Mouse (Mus musculus) lung, adult 18-20 months (tissue): ENCODE results near the gene Nhsl1.
"Not testable (repeated sequence)": the region's sequence is repeated elsewhere in the genome, so short reads cannot be mapped to it uniquely, and the experiment has no call there.

Source experiments
- DNase-seq, 2 experiments: peaks; one replicate each; pipeline ENCODE4 v3.0.0; 2022; ENCODE audit warnings: mixed read lengths in 2 of 2

The Nhsl1 gene

DNA sequence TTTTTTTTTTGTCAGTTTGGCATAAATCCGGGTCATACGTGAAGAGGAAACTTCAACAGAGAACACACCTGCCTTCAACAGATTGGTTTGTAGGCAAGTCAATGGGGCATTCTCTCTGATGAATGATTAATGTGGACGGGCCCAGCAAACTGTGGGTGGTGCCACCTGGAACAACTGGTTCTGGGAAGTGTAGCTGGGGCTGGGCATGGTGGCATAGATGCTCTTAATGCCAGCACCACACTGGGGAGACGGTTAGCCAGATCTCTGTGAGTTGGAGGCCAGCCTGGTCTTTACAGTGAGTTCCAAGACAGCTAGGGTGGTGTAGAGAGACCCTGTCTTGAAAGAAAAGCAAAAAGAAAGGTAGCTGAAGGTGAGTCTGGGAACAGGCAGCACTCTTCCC lies 228.6 kb downstream of the Nhsl1 start:
- no peak for DNase-seq

DNA sequence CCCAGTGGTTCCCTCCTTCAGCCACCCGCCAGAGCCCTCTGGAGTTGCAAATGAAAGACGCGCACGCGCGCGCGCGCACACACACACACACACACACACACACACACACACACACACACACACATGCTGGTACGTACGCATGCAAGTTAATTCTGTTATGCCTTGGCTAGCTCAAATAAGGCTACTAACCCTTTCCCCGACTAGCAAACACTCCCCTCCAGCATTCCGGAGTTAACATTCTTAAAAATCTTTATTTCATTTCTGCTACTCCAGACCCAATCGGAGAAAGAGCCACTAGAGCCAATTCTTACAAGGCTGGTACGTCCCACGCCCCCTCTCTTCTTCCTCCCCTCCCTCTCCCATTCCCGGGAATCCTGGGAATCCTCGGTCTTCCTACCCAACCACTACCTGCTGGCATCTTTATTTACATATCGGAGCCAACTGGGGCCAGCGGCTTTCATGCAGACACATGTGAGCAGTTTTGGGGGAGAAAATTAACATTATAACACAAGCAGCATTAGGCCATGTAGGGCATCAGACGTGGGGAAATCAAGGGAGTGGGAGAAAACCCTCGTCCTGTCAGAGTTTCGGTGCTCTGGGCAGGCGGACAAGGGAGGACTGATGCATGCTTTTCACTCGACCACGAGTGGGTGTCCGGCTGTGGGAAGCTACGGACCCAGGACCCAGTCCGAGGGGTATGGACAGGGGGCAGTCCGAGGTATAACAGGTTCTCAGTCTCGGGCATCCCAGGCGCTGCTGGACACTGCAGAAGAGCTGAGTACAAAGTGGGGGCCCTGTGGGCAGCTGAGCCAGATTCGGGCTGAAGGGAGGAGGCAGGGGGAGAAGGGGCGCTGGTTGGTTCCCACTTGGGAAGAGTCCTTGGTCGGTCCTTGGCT lies 230.8 kb downstream of the Nhsl1 start:
- DNase-seq: no peak

DNA sequence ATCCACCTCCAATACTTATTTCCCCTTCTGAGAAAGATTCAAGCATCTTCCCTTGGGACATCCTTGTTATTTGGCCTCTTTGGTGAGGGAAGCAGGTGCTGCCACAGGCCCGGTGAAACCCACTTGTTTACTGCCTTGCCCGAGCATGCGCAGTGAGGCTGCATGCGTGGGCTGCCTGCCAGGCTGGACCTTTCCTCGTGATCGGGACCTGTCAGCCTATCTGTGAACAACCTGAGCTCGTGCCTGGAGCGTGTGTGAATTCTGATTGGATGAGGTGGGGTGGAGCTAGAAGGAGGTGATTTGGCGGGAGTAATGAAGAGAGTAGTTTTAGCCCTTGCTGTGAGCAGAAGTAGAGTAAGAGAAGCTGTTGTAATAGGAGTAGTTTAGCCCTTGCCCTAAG lies 240.3 kb downstream of the Nhsl1 start:
- DNase-seq: not testable (repeated sequence)

DNA sequence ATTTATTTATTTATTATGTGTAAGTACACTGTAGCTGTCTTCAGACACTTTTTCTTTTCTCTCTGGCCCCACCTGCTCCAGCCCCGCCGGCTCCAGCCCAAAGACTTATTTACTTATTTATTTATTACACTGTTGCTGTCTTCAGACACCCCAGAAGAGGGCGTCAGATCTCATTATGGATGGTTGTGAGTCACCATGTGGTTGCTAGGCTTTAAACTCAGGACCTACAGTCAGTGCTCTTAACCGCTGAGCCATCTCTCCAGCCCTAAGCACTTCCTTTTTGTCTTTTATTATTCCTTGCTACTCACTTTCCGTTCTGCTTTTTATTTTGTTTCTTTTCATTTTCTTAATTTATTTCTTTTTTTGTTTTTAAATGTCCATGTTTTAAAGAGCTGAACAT lies 242.7 kb downstream of the Nhsl1 start:
- no peak for DNase-seq

DNA sequence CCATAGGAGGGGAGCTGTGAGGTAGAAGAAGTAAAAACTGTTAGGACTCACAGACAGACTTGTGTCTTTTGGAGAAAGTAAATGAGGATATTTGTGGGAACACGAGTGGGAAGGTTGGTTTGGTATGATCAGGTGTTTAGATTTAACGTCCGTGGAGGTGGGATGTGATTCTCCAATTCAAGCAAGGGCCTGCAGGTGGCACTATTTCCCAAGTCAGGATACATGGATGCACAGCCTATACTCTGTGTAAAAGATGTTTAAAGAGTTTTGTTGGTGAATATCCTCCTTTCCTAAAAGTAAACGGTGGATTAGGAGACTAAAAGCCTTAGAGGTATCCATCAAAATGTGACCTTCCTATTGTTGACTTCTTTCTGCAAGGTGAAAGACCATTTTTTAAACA lies 244.2 kb downstream of the Nhsl1 start:
- no peak for DNase-seq

DNA sequence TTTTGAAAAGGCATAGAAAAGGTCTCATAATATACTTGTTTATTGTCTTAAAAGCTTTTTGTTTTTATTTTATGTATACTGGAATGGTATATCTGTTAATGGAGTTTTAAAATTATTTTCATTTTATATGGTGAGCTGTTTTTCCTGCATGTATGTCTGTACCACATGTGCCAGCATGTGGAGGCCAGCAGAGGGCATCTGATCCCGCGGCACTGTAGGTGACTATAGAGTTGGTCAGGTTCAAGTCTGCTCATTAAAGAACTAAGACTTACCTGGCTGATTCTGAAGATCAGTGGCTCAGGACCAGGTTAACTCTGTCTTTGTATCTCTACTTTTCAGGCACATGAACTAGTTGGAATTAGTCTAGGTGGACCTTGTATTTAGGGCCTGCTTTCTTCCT lies 253.8 kb downstream of the Nhsl1 start:
- DNase-seq: no peak
